Mouse (Mus musculus) G1E (cell line): ENCODE data around the gene Natd1. TPM values are rescaled to one million over a fixed set of nuclear protein-coding genes. Genes with fewer than 3 reads are reported as not detected.

Source experiments
- ATAC-seq: 2 replicates; pipeline ENCODE4 v1.8.0; 2016; ENCODE audit warnings: mild to moderate bottlenecking; ENCODE audit not compliant: insufficient number of reproducible peaks, poor library complexity, low FRiP score, severe bottlenecking; ENCODE audit errors: extremely low read depth
- DNase-seq: peaks from one replicate; pipeline ENCODE4 v3.0.0; 2012; ENCODE audit warnings: low spot score
- H3K27me3 ChIP-seq: 2 replicates; pipeline ENCODE4 v1.6.1; 2012; ENCODE audit warnings: mild to moderate bottlenecking, low read length, inconsistent platforms; ENCODE audit not compliant: insufficient read depth
- H3K36me3 ChIP-seq: replicated peaks from 2 replicates; pipeline ENCODE3; 2012; ENCODE audit warnings: mild to moderate bottlenecking, inconsistent platforms
- H3K4me1 ChIP-seq: 2 replicates; pipeline ENCODE4 v1.6.1; 2012; ENCODE audit warnings: low read depth, low read length, inconsistent platforms, mixed read lengths; ENCODE audit not compliant: insufficient read depth
- H3K4me3 ChIP-seq: 2 replicates; pipeline ENCODE4 v1.5.1; 2012; ENCODE audit warnings: low read depth, mild to moderate bottlenecking, inconsistent platforms, low read length, moderate library complexity, mixed read lengths
- H3K9me3 ChIP-seq: replicated peaks from 2 replicates; pipeline ENCODE4 v1.6.1; 2012; ENCODE audit warnings: inconsistent platforms
- CTCF ChIP-seq: IDR thresholded peaks from 2 replicates; pipeline ENCODE4 v1.5.1; 2012; ENCODE audit warnings: low read depth, low read length, inconsistent platforms, mixed read lengths
- GATA1 ChIP-seq: IDR thresholded peaks from 2 replicates; pipeline ENCODE4 v1.6.1; 2012; ENCODE audit warnings: borderline replicate concordance, low read length, inconsistent platforms, mixed read lengths
- GATA2 ChIP-seq: IDR thresholded peaks from 2 replicates; pipeline ENCODE4 v1.6.1; 2012; ENCODE audit warnings: low read depth, low read length, inconsistent platforms, borderline replicate concordance
- POLR2AphosphoS5 ChIP-seq: IDR thresholded peaks from 2 replicates; pipeline ENCODE4 v1.6.1; 2012; ENCODE audit warnings: low read depth, low read length, inconsistent platforms; ENCODE audit not compliant: insufficient replicate concordance
- TAL1 ChIP-seq: conservative IDR thresholded peaks from 2 replicates; pipeline ENCODE4 v1.6.1; 2012; ENCODE audit warnings: low read depth, low read length, inconsistent platforms, mixed read lengths
- polyA plus RNA-seq: library from polyadenylated mRNA; stranded (reverse); fragments of >175 nt; gene quantifications from 2 replicates; pipeline ENCODE4 v1.2.3, GENCODE M21; 2012
- total RNA-seq, 2 experiments: library from RNA; stranded (forward) in 1 of 2; stranded (reverse) in 1 of 2; fragments of 200-1000 nt in 1 of 2; fragments of >200 nt in 1 of 2; fragmentation: Nextera tagmentation in 1 of 2; gene quantifications; 2 replicates each; pipeline ENCODE4 v1.2.3; 2014 to 2017

The Natd1 gene
- total and polyA plus RNA-seq, 3 experiments = 5.9 to 10.5 (median 6.4) TPM

DNA sequence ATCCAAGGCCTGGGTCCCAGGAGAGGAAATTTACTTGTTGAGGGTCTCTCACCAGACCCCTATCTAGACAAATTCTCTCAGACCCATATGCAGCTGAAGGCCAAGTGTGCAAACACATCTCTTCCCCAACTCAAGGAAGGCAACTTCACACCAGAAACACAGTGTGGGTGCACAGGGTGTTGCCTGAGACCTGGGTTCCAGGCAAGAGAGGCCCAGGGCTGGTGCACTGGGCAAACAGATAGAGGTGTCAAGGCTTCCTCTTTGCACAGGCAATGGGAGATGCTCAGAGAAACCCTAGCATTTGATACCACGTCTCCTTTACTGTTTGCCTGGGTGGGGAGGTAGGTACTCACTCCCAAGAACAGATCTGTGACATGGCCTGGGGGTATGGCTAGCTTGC, 10.4 kb upstream of the Natd1 start:
- no peak for TF ChIP-seq CTCF
- TF ChIP-seq TAL1 = no peak
- no peak for TF ChIP-seq GATA2
- no peak for TF ChIP-seq GATA1
- TF ChIP-seq POLR2AphosphoS5 = no peak
- Histone ChIP-seq H3K36me3 (peaks cover 67% of the 10 kb centered on the region), H3K4me3 (no peak overlapping the region), H3K4me1 (peaks cover 23% of the 10 kb centered on the region), H3K9me3 (no peaks in the 10 kb centered on the region), H3K27me3 (no peaks in the 10 kb centered on the region)
- DNase-seq = no peak
- no peak for ATAC-seq

DNA sequence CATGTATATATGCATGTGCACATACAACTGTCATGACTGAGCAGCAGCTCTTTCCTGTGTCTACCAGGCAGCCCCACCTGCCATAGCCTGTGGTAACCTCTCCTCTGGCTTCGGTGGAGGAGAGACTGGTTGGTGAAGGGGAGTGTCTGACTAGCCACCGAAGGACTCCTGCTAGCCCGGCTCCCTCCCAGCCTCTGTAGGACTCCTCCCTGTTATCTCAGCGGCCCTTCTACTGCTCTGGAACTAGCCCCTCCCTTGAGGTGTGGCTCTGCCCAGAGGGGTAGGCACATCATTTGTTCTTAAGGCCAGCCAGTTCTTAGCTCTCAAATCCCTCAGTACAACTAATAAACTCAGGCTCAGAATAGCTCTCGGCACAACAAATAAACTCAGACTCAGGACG, 9.9 kb upstream of the Natd1 start:
- DNase-seq (no peak), ATAC-seq (0 out of 2 replicates have a peak, but pooled peaks have one; percentile 15)
- H3K4me3 ChIP-seq = no peak overlapping the region

DNA sequence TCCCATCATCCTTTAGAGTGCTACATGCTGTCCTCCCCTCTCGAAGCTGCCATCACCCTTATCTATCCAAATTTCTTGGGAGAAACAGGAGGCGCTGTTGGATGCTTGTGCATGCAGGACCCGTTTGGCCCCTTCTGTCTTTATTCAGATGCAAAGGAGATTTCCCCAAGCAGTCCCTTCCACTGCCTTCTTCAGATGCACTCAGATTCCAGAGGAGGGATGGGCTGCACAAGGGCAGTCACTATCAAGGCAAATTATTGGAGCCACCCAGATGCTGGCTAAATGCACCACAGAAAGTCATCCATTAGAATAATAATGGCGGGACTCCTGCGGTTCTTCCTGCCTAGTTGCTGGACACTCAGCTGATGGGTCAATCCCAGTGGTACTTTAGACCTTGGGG, 8.4 kb upstream of the Natd1 start:
- Histone ChIP-seq H3K27me3 (no peaks in the 10 kb centered on the region), H3K36me3 (peaks cover 56% of the 10 kb centered on the region), H3K9me3 (no peaks in the 10 kb centered on the region), H3K4me1 (peaks cover 22% of the 10 kb centered on the region), H3K4me3 (no peak overlapping the region)
- ATAC-seq = no peak
- DNase-seq = no peak
- TF ChIP-seq GATA1 (no peak), POLR2AphosphoS5 (no peak), GATA2 (no peak), TAL1 (no peak), CTCF (no peak)

More for the DNA sequence above, 9.9 kb upstream of the Natd1 start:
- TF ChIP-seq GATA1 = no peak
- TF ChIP-seq POLR2AphosphoS5 = no peak
- no peak for TF ChIP-seq CTCF
- TF ChIP-seq GATA2 = no peak
- TF ChIP-seq TAL1 = no peak
- H3K9me3 ChIP-seq = no peaks in the 10 kb centered on the region
- H3K27me3 ChIP-seq = no peaks in the 10 kb centered on the region
- peaks cover 22% of the 10 kb centered on the region for H3K4me1 ChIP-seq
- H3K36me3 ChIP-seq = peaks cover 67% of the 10 kb centered on the region

DNA sequence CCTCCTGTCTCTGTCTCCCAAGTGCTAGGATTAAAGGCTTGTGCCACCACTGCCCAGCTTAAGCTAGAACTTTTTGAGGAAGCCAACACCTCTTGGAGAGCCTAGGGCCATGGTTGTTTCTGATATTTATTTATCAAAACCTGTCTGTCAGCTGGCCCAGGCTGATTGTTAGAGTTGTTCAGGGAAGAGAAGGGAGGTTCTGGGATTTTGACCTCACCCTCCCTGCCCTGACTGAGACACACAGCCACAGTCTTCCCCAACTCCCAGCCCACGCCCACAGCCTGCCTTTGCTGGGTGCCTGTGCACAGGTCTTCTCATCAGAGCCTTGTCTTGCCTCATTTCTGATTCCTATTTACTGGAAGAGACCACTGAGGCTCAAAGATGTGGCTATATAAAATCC, 7.6 kb upstream of the Natd1 start:
- TF ChIP-seq GATA1 = no peak
- TF ChIP-seq CTCF = no peak
- TF ChIP-seq GATA2 = no peak
- TF ChIP-seq POLR2AphosphoS5 = no peak
- no peak for TF ChIP-seq TAL1
- Histone ChIP-seq H3K9me3 (no peaks in the 10 kb centered on the region), H3K4me3 (no peak overlapping the region), H3K27me3 (no peaks in the 10 kb centered on the region), H3K4me1 (peaks cover 17% of the 10 kb centered on the region), H3K36me3 (peaks cover 52% of the 10 kb centered on the region)
- ATAC-seq = no peak
- no peak for DNase-seq

DNA sequence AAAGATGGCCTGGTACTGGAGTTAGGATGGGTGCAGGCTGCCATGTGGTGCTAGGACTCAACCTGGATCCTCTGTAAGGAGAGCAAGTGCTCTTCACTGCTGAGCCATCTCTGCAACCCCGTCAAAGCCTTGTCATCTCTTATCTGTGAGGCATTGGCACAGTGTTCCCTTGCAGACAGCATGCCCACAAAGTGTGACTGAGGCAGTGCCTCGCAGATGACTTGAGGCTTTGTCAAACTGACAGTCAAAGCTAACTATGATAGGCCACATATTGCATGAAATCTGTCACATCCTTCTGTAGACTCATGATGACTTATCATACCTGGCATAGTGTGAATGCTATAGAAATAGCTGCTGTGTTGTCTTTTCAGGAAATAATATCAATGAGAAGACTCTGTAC, 5.5 kb upstream of the Natd1 start:
- peaks cover 8% of the 10 kb centered on the region for H3K4me1 ChIP-seq
- ATAC-seq (no peak), DNase-seq (no peak)
- no peak overlapping the region for H3K4me3 ChIP-seq
- no peaks in the 10 kb centered on the region for H3K27me3 ChIP-seq
- H3K36me3 ChIP-seq = peaks cover 37% of the 10 kb centered on the region
- TF ChIP-seq GATA1 (no peak), TAL1 (no peak), POLR2AphosphoS5 (no peak)
- H3K9me3 ChIP-seq = no peaks in the 10 kb centered on the region

DNA sequence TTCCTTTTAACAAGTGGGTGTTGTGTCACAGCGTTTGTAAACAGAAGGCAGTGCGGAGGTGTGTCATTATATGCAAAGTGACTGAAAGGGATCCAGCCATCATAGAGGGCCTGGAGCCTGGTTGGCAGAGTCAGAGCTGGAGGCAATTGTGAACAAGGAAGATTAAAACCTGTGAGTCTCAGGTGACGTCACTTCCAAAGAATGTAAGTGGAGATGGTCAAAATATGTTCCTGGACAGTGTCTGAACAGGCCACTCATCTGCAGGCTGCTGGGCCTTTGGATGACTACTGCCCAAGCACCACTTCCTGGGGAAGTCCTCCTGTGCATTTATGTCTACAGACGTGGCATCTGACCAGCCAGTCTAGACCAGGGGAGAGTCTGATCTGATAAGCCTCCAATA, 651 bp upstream of the Natd1 start:
- H3K9me3 ChIP-seq = no peaks in the 10 kb centered on the region
- TF ChIP-seq POLR2AphosphoS5 (no peak), GATA1 (no peak), GATA2 (no peak), TAL1 (no peak), CTCF (no peak)
- H3K36me3 ChIP-seq = peaks cover 14% of the 10 kb centered on the region
- H3K4me1 ChIP-seq = peaks cover 28% of the 10 kb centered on the region
- H3K27me3 ChIP-seq = no peaks in the 10 kb centered on the region; the same call in 1 of the 2 replicates
- no peak for ATAC-seq
- no peak for DNase-seq
- H3K4me3 ChIP-seq = no peak overlapping the region
